Mouse (Mus musculus): ENCODE data around the gene Tmcc1. TPM values are rescaled to one million over a fixed set of nuclear protein-coding genes. Genes with fewer than 3 reads are reported as not detected.
A peak's percentile ranks its signal among the peaks of the same experiment; 100 is the strongest.
"Not testable (repeated sequence)": the region's sequence is repeated elsewhere in the genome, so short reads cannot be mapped to it uniquely, and the experiment has no call there.

The Tmcc1 gene
- polyA plus RNA-seq, 1 experiment from 2014 or later: 22.4 TPM

DNA sequence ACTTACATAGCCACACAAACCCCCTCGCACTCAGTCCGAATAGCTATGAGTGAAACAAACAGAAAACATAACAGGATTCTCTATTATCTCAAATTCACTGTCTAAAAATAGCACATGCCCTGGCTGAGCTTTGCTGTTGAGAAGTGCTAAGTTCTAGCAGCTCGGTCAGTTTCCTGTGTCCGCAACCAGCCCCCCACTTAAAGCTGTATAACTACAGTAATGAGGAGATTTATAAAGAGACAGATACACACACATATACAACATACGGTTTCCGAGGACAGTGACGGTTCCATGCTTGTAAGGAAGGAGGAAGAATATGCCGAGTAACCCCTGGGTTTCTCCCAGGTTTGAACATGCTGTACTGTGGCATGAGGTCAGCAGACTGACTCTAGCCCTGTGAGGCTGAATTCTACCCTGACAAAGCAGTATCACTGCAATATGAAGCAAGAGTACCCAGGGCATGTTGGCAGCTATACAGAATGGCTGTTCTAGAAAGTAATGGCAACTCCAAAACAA is 120.5 kb downstream of the Tmcc1 start:
- ATAC-seq (ENCODE audit: low FRiP score) (no peak), DNase-seq (ENCODE audit: low spot score) (no peak)
- no peak overlapping the region for H3K4me3 ChIP-seq (replicated peaks; ENCODE audit: low read length)
- H3K4me2 ChIP-seq (replicated peaks): no peak overlapping the region
- H3K9me3 ChIP-seq (ENCODE audit: control insufficient read depth, low read length): no peaks in the 10 kb centered on the region
- WGBS: 62% methylated on average over 8 of the region's 8 CpGs
- no peak overlapping the region for H3K9ac ChIP-seq
- peak overlapping the region; percentile 51 for H3K27ac ChIP-seq
- H3K4me1 ChIP-seq (replicated peaks; ENCODE audit: control insufficient read depth, insufficient read depth, low read length): peaks cover 7% of the 10 kb centered on the region
- no peaks in the 10 kb centered on the region for H3K36me3 ChIP-seq (replicated peaks; ENCODE audit: control insufficient read depth, insufficient read depth)
- H3K27me3 ChIP-seq (ENCODE audit: control insufficient read depth, insufficient read depth, low read length): no peaks in the 10 kb centered on the region

DNA sequence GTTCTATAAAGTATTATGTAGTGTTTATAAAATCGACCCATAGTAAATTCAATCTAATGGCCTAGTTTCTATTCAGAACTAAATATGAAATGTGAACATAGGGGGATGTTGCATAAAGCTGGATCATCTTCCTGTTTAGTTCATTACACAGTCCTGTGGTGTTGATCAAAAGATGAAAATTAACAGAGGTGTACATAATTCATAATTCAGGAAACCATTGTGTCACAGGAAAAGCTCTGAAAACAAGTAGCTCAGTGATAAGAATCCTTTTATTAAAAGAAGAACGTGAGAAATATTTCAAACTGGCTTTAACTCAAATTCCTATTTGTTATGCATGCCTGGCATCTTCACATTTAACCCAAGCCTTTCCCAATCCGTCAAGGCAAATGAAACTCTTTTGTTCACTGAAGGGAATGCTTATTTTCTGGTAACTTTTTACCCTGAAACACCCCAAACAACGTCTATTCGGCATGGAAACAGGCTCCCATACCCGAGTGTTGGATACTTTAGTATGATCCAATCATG is 121.0 kb downstream of the Tmcc1 start:
- no peak overlapping the region for H3K4me2 ChIP-seq (replicated peaks)
- no peak overlapping the region for H3K4me3 ChIP-seq (replicated peaks; ENCODE audit: low read length)
- 31% methylated on average over 6 of the region's 6 CpGs for WGBS
- DNase-seq (ENCODE audit: low spot score) (no peak), ATAC-seq (ENCODE audit: low FRiP score) (no peak)
- H3K9ac ChIP-seq: no peak overlapping the region
- peaks cover 7% of the 10 kb centered on the region for H3K4me1 ChIP-seq (replicated peaks; ENCODE audit: control insufficient read depth, insufficient read depth, low read length)
- no peaks in the 10 kb centered on the region for H3K36me3 ChIP-seq (replicated peaks; ENCODE audit: control insufficient read depth, insufficient read depth)
- no peaks in the 10 kb centered on the region for H3K27me3 ChIP-seq (ENCODE audit: control insufficient read depth, insufficient read depth, low read length)
- H3K27ac ChIP-seq: peak overlapping the region; percentile 51; the same call in 1 of the 2 replicates
- no peaks in the 10 kb centered on the region for H3K9me3 ChIP-seq (ENCODE audit: control insufficient read depth, low read length)

DNA sequence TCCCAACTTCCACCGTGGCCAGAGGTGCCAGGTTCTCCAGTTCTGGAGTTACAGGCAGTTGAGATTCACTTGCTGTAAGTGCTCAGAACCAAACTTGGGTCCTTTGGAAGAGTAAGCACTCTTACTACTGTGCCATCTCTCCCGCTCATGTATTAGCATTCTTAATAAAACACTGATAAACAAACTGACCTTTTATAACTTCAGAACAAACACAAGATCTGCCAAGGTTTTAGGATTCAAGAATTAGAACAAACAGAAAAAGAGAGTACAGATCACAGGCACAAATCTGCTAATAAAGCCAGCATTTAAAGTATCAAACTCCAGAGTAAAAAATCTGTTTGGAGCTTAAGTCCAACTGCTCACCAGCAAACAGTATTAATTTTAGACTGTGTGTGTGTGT is 121.5 kb downstream of the Tmcc1 start:
- Histone ChIP-seq H3K4me3 (replicated peaks; ENCODE audit: low read length) (no peak overlapping the region), H3K36me3 (replicated peaks; ENCODE audit: control insufficient read depth, insufficient read depth) (no peaks in the 10 kb centered on the region), H3K27ac (no peak overlapping the region), H3K4me1 (replicated peaks; ENCODE audit: control insufficient read depth, insufficient read depth, low read length) (peaks cover 7% of the 10 kb centered on the region), H3K4me2 (replicated peaks) (no peak overlapping the region), H3K9me3 (ENCODE audit: control insufficient read depth, low read length) (no peaks in the 10 kb centered on the region), H3K27me3 (ENCODE audit: control insufficient read depth, insufficient read depth, low read length) (no peaks in the 10 kb centered on the region), H3K9ac (no peak overlapping the region)
- DNase-seq (ENCODE audit: low spot score) (no peak), ATAC-seq (ENCODE audit: low FRiP score) (no peak)
- WGBS: 89% methylated on average over 2 of the region's 2 CpGs

GRCm38 (mm10) chr6:116070558-116070957 is 122.7 kb downstream of the Tmcc1 start:
- WGBS: 96% methylated on average over 3 of the region's 3 CpGs
- no peaks in the 10 kb centered on the region for H3K27me3 ChIP-seq (ENCODE audit: control insufficient read depth, insufficient read depth, low read length)

DNA sequence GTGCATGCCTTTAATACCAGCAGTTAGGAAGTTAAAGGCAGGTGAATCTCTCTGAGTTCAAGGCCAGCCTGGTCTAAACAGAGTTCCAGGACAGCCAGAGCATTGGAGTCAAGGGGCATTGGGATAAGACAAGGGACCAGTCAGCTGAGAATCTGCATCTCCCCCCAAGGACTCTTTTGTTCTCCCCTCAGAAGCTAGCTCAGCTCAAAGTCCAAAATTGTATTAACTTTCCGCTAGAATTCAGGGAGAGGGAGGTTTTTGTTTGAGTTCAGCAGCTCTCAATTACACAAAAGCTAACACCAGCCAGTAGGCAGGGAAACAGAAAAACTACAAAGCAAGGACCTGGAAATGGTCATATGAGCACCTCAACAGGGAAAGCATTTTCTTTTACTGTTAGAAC is 129.8 kb downstream of the Tmcc1 start:
- 42% methylated on average over 1 of the region's 1 CpGs for WGBS
- no peak overlapping the region for H3K27ac ChIP-seq
- H3K4me3 ChIP-seq (replicated peaks; ENCODE audit: low read length): no peak overlapping the region
- H3K4me1 ChIP-seq (replicated peaks; ENCODE audit: control insufficient read depth, insufficient read depth, low read length): no peaks in the 10 kb centered on the region; the same call in 1 of the 2 replicates
- no peaks in the 10 kb centered on the region for H3K27me3 ChIP-seq (ENCODE audit: control insufficient read depth, insufficient read depth, low read length)
- no peak overlapping the region for H3K9ac ChIP-seq
- H3K4me2 ChIP-seq (replicated peaks): no peak overlapping the region
- DNase-seq (ENCODE audit: low spot score): no peak
- H3K9me3 ChIP-seq (ENCODE audit: control insufficient read depth, low read length): no peaks in the 10 kb centered on the region
- H3K36me3 ChIP-seq (replicated peaks; ENCODE audit: control insufficient read depth, insufficient read depth): no peaks in the 10 kb centered on the region
- no peak for ATAC-seq (ENCODE audit: low FRiP score)

More at GRCm38 (mm10) chr6:116070558-116070957, 122.7 kb downstream of the Tmcc1 start:
- H3K36me3 ChIP-seq (replicated peaks; ENCODE audit: control insufficient read depth, insufficient read depth): no peaks in the 10 kb centered on the region
- H3K27ac ChIP-seq: no peak overlapping the region
- no peak for ATAC-seq (ENCODE audit: low FRiP score)
- H3K4me1 ChIP-seq (replicated peaks; ENCODE audit: control insufficient read depth, insufficient read depth, low read length): peaks cover 7% of the 10 kb centered on the region
- no peaks in the 10 kb centered on the region for H3K9me3 ChIP-seq (ENCODE audit: control insufficient read depth, low read length)
- no peak overlapping the region for H3K9ac ChIP-seq
- no peak overlapping the region for H3K4me2 ChIP-seq (replicated peaks)
- H3K4me3 ChIP-seq (replicated peaks; ENCODE audit: low read length): no peak overlapping the region
- no peak for DNase-seq (ENCODE audit: low spot score)

- H3K27ac ChIP-seq; H3K4me3 ChIP-seq (replicated peaks; ENCODE audit: low read length); H3K4me2 ChIP-seq (replicated peaks): not testable (repeated sequence)
Measured at GRCm38 (mm10) chr6:116059542-116059941, 133.7 kb downstream of the Tmcc1 start.

GRCm38 (mm10) chr6:116058541-116059300 is 134.6 kb downstream of the Tmcc1 start:
- Histone ChIP-seq H3K9ac (no peak overlapping the region), H3K36me3 (replicated peaks; ENCODE audit: control insufficient read depth, insufficient read depth) (no peaks in the 10 kb centered on the region), H3K27ac (no peak overlapping the region), H3K4me2 (replicated peaks) (no peak overlapping the region), H3K27me3 (ENCODE audit: control insufficient read depth, insufficient read depth, low read length) (no peaks in the 10 kb centered on the region), H3K9me3 (ENCODE audit: control insufficient read depth, low read length) (no peaks in the 10 kb centered on the region), H3K4me1 (replicated peaks; ENCODE audit: control insufficient read depth, insufficient read depth, low read length) (peaks cover 27% of the 10 kb centered on the region), H3K4me3 (replicated peaks; ENCODE audit: low read length) (no peak overlapping the region)
- 49% methylated on average over 3 of the region's 3 CpGs for WGBS
- DNase-seq (ENCODE audit: low spot score) (no peak), ATAC-seq (ENCODE audit: low FRiP score) (no peak)

More at GRCm38 (mm10) chr6:116059542-116059941, 133.7 kb downstream of the Tmcc1 start:
- H3K4me1 ChIP-seq (replicated peaks; ENCODE audit: control insufficient read depth, insufficient read depth, low read length): peaks cover 23% of the 10 kb centered on the region
- ATAC-seq (ENCODE audit: low FRiP score); H3K27me3 ChIP-seq (ENCODE audit: control insufficient read depth, insufficient read depth, low read length); H3K36me3 ChIP-seq (replicated peaks; ENCODE audit: control insufficient read depth, insufficient read depth); H3K9ac ChIP-seq; H3K9me3 ChIP-seq (ENCODE audit: control insufficient read depth, low read length); DNase-seq (ENCODE audit: low spot score): not testable (repeated sequence)

- peak overlapping the region; percentile 86 for H3K27ac ChIP-seq
- peak; percentile 90 for ATAC-seq (ENCODE audit: low FRiP score)
- H3K4me2 ChIP-seq (replicated peaks): peak overlapping the region; percentile 51
- peak overlapping the region; percentile 29 for H3K4me3 ChIP-seq (replicated peaks; ENCODE audit: low read length)
- no peaks in the 10 kb centered on the region for H3K27me3 ChIP-seq (ENCODE audit: control insufficient read depth, insufficient read depth, low read length)
- H3K9ac ChIP-seq: peak overlapping the region; percentile 63
- H3K9me3 ChIP-seq (ENCODE audit: control insufficient read depth, low read length): no peaks in the 10 kb centered on the region
- no peaks in the 10 kb centered on the region for H3K36me3 ChIP-seq (replicated peaks; ENCODE audit: control insufficient read depth, insufficient read depth)
- DNase-seq (ENCODE audit: low spot score): peak; percentile 69
- peaks cover 29% of the 10 kb centered on the region for H3K4me1 ChIP-seq (replicated peaks; ENCODE audit: control insufficient read depth, insufficient read depth, low read length)
- WGBS: 6% methylated on average over 13 of the region's 13 CpGs
Measured at GRCm38 (mm10) chr6:116056676-116057264, 136.5 kb downstream of the Tmcc1 start.

GRCm38 (mm10) chr6:116055766-116056165 is 137.5 kb downstream of the Tmcc1 start:
- Histone ChIP-seq H3K4me3 (replicated peaks; ENCODE audit: low read length) (no peak overlapping the region), H3K4me1 (replicated peaks; ENCODE audit: control insufficient read depth, insufficient read depth, low read length) (peaks cover 29% of the 10 kb centered on the region), H3K4me2 (replicated peaks) (peak overlapping the region; percentile 51), H3K9ac (no peak overlapping the region; the same call in 1 of the 2 replicates), H3K36me3 (replicated peaks; ENCODE audit: control insufficient read depth, insufficient read depth) (no peaks in the 10 kb centered on the region), H3K9me3 (ENCODE audit: control insufficient read depth, low read length) (no peaks in the 10 kb centered on the region), H3K27me3 (ENCODE audit: control insufficient read depth, insufficient read depth, low read length) (no peaks in the 10 kb centered on the region), H3K27ac (no peak overlapping the region)
- DNase-seq (ENCODE audit: low spot score) (no peak), ATAC-seq (ENCODE audit: low FRiP score) (no peak)
- WGBS: 78% methylated on average over 2 of the region's 2 CpGs
